Mouse (Mus musculus) stomach, embryonic 16.5 days (tissue): ENCODE data around the gene Olfr669. TPM values are rescaled to one million over a fixed set of nuclear protein-coding genes. Genes with fewer than 3 reads are reported as not detected.
"Not testable (repeated sequence)": the region's sequence is repeated elsewhere in the genome, so short reads cannot be mapped to it uniquely, and the experiment has no call there.

ENCODE experiments used
- ATAC-seq: fragments of 200-750 bp; cut with Nextera tagmentation; 2 replicates; pipeline ENCODE4 v1.8.0; 2017; ENCODE audit warnings: moderate number of reproducible peaks, moderate TSS enrichment; ENCODE audit not compliant: insufficient read depth, low FRiP score
- H3K27ac ChIP-seq: fragments of 300-500 bp; sonication (generic); 2 replicates; pipeline ENCODE4 v1.5.1; 2014; ENCODE audit warnings: low read length
- H3K27me3 ChIP-seq: fragments of 300-500 bp; sonication (generic); 2 replicates; pipeline ENCODE4 v1.6.1; 2014; ENCODE audit warnings: low read length, control low read depth, mixed read lengths; ENCODE audit not compliant: control insufficient read depth, insufficient read depth
- H3K36me3 ChIP-seq: fragments of 300-500 bp; sonication (generic); 2 replicates; pipeline ENCODE4 v1.6.1; 2014; ENCODE audit warnings: low read length; ENCODE audit not compliant: control insufficient read depth, insufficient read depth
- H3K4me1 ChIP-seq: fragments of 300-500 bp; sonication (generic); 2 replicates; pipeline ENCODE4 v1.6.1; 2014; ENCODE audit warnings: low read length, control low read depth, mixed read lengths; ENCODE audit not compliant: control insufficient read depth, insufficient read depth
- H3K4me2 ChIP-seq: fragments of 300-500 bp; sonication (generic); 2 replicates; pipeline ENCODE4 v1.6.1; 2014; ENCODE audit warnings: low read depth, low read length, mixed read lengths
- H3K4me3 ChIP-seq: fragments of 300-500 bp; sonication (generic); replicated peaks from 2 replicates; pipeline ENCODE4 v1.5.1; 2014; ENCODE audit warnings: mild to moderate bottlenecking, low read length
- H3K9ac ChIP-seq: fragments of 300-500 bp; sonication (generic); 2 replicates; pipeline ENCODE4 v1.6.1; 2014; ENCODE audit warnings: low read length
- H3K9me3 ChIP-seq: fragments of 300-500 bp; sonication (generic); replicated peaks from 2 replicates; pipeline ENCODE4 v1.6.1; 2016; ENCODE audit warnings: low read length, control low read depth; ENCODE audit not compliant: control insufficient read depth
- WGBS: fragments of 180-500 bp; shearing (Covaris S2); extraction: QIAGEN DNeasy Blood & Tissue Kit; methylation state at CpG from one replicate; pipeline ENCODE4 v1.1.7; 2014; 5-methylcytosine and 5-hydroxymethylcytosine counted together
- polyA plus RNA-seq: library from polyadenylated mRNA; unstranded; fragments of >200 nt; fragmentation: Nextera tagmentation; extraction: Ambion mirVana; gene quantifications from 2 replicates; pipeline ENCODE4 v1.2.1, GENCODE M21; 2015

Olfr669 gene
- not detected in 2 replicates for polyA plus RNA-seq

DNA sequence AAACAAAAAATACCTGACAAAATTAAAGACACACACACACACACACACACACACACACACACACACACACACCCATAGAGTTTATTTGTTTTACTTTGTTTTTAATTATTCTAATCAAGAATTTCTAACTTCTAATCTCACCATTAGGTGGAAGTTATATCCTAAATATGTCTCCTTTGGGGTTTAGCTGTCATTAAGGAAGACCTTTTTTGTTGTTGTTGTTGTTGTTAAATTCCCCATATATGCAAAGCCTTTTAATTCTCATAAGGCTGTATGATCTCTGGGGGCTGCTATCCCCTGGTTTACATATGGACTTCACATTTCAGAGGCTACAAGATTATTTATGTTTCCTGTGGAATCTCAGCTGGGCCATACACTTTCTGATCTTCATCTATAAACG lies at the start of gene Olfr669:
Gene Olfr669, plus strand, starts transcription at position 301 of the 400 bp plus-strand sequence.
- no peak for ATAC-seq
- Histone ChIP-seq H3K27ac (no peak within 1 kb of the TSS), H3K27me3 (no peaks in the 10 kb centered on the region), H3K4me1 (no peaks in the 10 kb centered on the region), H3K9me3 (no peaks in the 10 kb centered on the region), H3K36me3 (no peaks in the 10 kb centered on the region), H3K4me2 (no peak within 1 kb of the TSS), H3K4me3 (no peak within 1 kb of the TSS), H3K9ac (no peak within 1 kb of the TSS)
- 82% methylated on average over 1 of the region's 1 CpGs for WGBS

DNA sequence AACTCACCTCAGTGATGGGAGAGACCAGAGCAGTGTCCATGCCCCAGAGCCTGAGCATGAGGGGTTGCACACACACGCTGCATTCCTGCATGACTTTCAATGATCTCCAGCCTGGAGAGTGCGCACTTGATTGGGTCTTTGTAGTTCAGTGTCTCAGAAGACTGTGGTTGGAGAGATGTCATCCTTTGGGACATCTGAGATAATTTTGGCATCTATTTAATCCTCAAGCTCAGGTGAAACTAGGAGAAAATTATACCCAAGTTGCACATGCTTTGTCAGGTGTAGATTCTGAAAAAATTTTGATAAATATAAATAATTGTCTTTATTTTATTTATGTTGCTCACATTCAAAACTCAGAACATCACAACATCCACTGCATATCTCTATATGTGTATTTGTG lies 38.2 kb upstream of the Olfr669 start, which contains the start of gene Olfr666:
Gene Olfr666, minus strand, starts transcription at position 101 of the 400 bp plus-strand sequence.
- no peak for ATAC-seq
- 84% methylated on average over 2 of the region's 2 CpGs for WGBS
- no peaks in the 10 kb centered on the region for H3K4me1 ChIP-seq
- no peaks in the 10 kb centered on the region for H3K36me3 ChIP-seq
- H3K9me3 ChIP-seq: no peaks in the 10 kb centered on the region
- H3K9ac ChIP-seq: no peak within 1 kb of the TSS
- no peak within 1 kb of the TSS for H3K4me3 ChIP-seq
- H3K27me3 ChIP-seq: no peaks in the 10 kb centered on the region
- no peak within 1 kb of the TSS for H3K4me2 ChIP-seq
- H3K27ac ChIP-seq: no peak within 1 kb of the TSS

DNA sequence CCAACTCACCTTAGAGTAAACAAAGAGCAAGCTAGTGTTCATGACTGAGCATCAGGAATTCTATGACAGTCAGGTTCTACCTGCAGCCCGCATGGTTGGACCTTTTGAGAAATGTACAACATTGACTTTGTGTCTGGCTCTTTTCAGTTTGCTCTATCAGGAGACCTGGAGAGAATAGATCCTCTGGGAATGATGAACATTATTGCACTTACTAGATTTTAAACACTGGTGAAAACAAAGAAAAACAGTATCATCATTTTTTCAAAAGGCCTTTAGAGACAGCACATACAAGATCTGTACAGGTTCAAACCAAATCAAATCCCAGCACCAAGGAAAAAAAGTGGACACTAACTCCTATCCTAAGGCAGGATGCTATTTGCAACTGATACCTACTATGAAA lies 12.7 kb upstream of the Olfr669 start, which contains the start of gene Olfr667:
Gene Olfr667, minus strand, starts transcription at position 101 of the 400 bp plus-strand sequence.
- no peak within 1 kb of the TSS for H3K27ac ChIP-seq
- no peaks in the 10 kb centered on the region for H3K9me3 ChIP-seq
- H3K36me3 ChIP-seq: no peaks in the 10 kb centered on the region
- WGBS: 65% methylated on average over 1 of the region's 1 CpGs
- H3K4me1 ChIP-seq: no peaks in the 10 kb centered on the region
- ATAC-seq: no peak
- no peak within 1 kb of the TSS for H3K4me2 ChIP-seq
- no peak within 1 kb of the TSS for H3K9ac ChIP-seq
- H3K27me3 ChIP-seq: no peaks in the 10 kb centered on the region
- H3K4me3 ChIP-seq: no peak within 1 kb of the TSS

DNA sequence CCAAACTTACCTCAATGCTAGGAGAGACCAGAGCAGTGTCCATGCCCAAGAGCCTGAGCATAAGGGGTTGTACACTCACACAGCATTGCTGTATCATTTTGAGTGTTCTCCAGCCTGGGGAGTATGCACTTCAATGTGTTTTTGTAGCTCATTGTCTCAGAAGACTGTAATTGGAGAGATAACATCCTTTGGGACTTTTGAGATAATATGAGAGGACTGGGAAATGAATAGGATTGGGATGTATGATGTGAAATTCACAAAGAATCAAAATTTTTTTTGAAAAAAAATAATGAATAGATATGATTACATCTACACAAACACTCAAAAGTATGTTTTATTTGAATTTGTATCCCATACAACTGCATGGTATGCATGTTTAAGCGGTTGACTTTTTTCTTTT lies 6.1 kb upstream of the Olfr669 start, which contains the start of gene Olfr668:
Gene Olfr668, minus strand, starts transcription at position 101 of the 400 bp plus-strand sequence.
- WGBS: 60% methylated on average over 1 of the region's 1 CpGs
- H3K27ac ChIP-seq: no peak within 1 kb of the TSS
- no peaks in the 10 kb centered on the region for H3K27me3 ChIP-seq
- H3K36me3 ChIP-seq: no peaks in the 10 kb centered on the region
- H3K9me3 ChIP-seq: no peaks in the 10 kb centered on the region
- no peak within 1 kb of the TSS for H3K4me2 ChIP-seq
- H3K4me3 ChIP-seq: no peak within 1 kb of the TSS
- H3K4me1 ChIP-seq: no peaks in the 10 kb centered on the region
- ATAC-seq: no peak
- no peak within 1 kb of the TSS for H3K9ac ChIP-seq

DNA sequence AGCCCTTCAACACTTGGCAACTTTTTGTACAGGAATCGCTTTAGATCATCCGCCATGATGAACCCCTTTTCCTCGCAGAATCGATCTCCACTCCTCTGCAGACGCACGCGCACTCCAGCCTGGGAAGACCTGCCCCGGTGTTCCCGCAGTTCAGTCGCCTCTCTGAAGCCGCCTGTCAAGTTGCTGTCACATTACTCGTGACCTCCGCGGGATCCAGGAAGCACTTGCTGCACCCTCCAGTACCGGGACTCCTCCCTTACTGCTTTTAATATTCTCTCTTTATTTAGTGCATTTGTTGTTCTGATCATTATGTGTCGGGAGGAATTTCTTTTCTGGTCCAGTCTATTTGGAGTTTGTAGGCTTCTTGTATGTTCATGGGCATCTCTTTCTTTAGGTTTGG lies 16.2 kb downstream of the Olfr669 start:
- not testable (repeated sequence) for H3K36me3 ChIP-seq, H3K9ac ChIP-seq, H3K4me2 ChIP-seq, H3K27me3 ChIP-seq, ATAC-seq, H3K9me3 ChIP-seq, H3K4me3 ChIP-seq, H3K27ac ChIP-seq, H3K4me1 ChIP-seq
- 90% methylated on average over 16 of the region's 16 CpGs for WGBS

GRCm38 (mm10) chr7:104962520-104962919 lies 28.5 kb downstream of the Olfr669 start, which contains the start of gene Olfr670:
Gene Olfr670 (minus strand): TSS chr7:104962620.
- Histone ChIP-seq H3K9ac (no peak within 1 kb of the TSS), H3K36me3 (no peaks in the 10 kb centered on the region), H3K4me3 (no peak within 1 kb of the TSS), H3K4me2 (no peak within 1 kb of the TSS), H3K4me1 (no peaks in the 10 kb centered on the region), H3K27ac (no peak within 1 kb of the TSS), H3K9me3 (no peaks in the 10 kb centered on the region), H3K27me3 (no peaks in the 10 kb centered on the region)
- WGBS: 47% methylated on average over 1 of the region's 1 CpGs
- no peak for ATAC-seq

DNA sequence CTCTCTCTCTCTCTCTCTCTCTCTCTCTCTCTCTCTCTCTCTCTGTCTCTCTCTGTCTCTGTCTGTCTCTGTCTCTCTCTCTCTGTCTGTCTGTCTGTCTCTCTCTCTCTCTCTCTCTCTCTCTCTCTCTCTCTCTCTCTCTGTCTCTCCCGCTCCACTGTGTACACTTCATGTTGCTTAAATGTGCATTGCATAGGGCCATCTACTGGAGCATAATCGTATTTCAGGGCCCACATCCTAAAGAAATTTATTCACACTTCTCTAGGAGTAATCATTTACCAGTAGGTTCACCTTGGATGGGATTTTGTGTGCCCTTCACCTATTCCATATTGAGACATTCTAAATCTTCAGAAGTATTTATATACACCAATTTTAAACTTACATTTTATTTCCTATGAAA lies 38.5 kb downstream of the Olfr669 start:
- H3K4me2 ChIP-seq, H3K9me3 ChIP-seq, H3K4me1 ChIP-seq, H3K27ac ChIP-seq, H3K36me3 ChIP-seq, H3K9ac ChIP-seq, ATAC-seq, H3K4me3 ChIP-seq, H3K27me3 ChIP-seq: not testable (repeated sequence)
- 71% methylated on average over 2 of the region's 2 CpGs for WGBS

DNA sequence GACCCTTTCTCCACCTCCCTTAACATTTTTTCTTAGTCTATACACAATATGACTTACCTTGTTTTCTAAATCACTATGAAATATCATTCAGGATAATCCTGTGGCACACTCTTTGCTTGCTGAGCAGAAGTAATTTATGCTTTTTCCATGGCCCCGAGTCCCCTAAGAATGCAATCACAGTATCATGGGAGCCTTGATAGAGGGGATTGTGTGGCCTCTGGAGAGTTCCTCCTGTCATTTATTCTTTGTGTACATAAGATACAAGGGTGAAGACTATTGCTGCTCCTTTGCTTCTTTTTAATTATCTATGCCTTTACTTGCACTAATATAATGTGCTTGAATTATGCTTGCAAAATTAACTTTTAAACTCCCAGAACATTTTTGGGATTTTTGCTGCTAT lies 45.0 kb downstream of the Olfr669 start, which contains the start of gene Olfr671:
Gene Olfr671, minus strand, starts transcription at position 101 of the 400 bp plus-strand sequence.
- Histone ChIP-seq H3K36me3 (no peaks in the 10 kb centered on the region), H3K9me3 (no peaks in the 10 kb centered on the region), H3K27ac (no peak within 1 kb of the TSS), H3K27me3 (no peaks in the 10 kb centered on the region), H3K4me3 (no peak within 1 kb of the TSS), H3K4me1 (no peaks in the 10 kb centered on the region), H3K9ac (no peak within 1 kb of the TSS), H3K4me2 (no peak within 1 kb of the TSS)
- WGBS: 69% methylated on average over 1 of the region's 1 CpGs
- ATAC-seq: no peak
